Mouse (Mus musculus) stomach, embryonic 16.5 days (tissue): ENCODE results near the gene Cybrd1. TPM values are rescaled to one million over a fixed set of nuclear protein-coding genes. Genes with fewer than 3 reads are reported as not detected.

Experiments
- polyA plus RNA-seq: library from polyadenylated mRNA; unstranded; fragments of >200 nt; fragmentation: Nextera tagmentation; extraction: Ambion mirVana; gene quantifications from 2 replicates; pipeline ENCODE4 v1.2.1, GENCODE M21; 2015

Cybrd1 gene
- polyA plus RNA-seq, 1 experiment from 2014 or later: 10.6 TPM

Other genes starting within 250 kb of the Cybrd1 start
- 41.4 and 43.1 TPM in 2 replicates for gene Dcaf17, start 62.6 kb upstream of the Cybrd1 start, polyA plus RNA-seq
- 17.1 and 17.6 TPM in 2 replicates for gene Mettl8, start 62.3 kb upstream of the Cybrd1 start, polyA plus RNA-seq
- gene Dync1i2, start 93.8 kb downstream of the Cybrd1 start, polyA plus RNA-seq: 77.1 and 81.1 TPM in 2 replicates
- gene Slc25a12, start 249.8 kb downstream of the Cybrd1 start, polyA plus RNA-seq: 43.6 TPM in 2 replicates